Mouse (Mus musculus): ENCODE data around the gene Olfr718-ps1.
A peak's percentile ranks its signal among the peaks of the same experiment; 100 is the strongest.
"Not testable (repeated sequence)": the region's sequence is repeated elsewhere in the genome, so short reads cannot be mapped to it uniquely, and the experiment has no call there.

Olfr718-ps1 gene

DNA sequence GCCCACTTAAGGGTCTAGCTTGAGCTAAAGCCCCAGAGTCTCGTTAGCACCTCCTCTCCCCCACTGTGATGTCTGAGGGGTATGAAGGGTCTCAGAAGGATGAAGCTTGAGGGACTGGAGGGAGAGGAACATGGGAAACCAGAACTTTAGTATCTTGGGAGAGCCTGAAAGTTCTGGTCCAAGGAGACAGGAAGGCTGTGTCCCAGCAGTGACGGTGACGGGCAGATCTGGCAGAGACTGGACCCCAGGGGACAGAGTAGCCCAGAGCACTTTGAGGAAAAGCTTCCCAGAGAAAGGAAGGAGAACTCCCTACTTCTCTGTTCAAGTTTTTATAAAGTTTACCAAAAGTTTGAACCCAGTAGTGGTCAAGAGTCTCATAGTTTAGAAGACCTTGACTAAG, at the start of gene Olfr718-ps1:
Gene Olfr718-ps1 (minus strand): TSS at position 101 of the 400 bp plus-strand sequence.
- no peak for DNase-seq (ENCODE audit: low spot score)

- DNase-seq (ENCODE audit: low spot score) = no peak
Measured at GRCm38 (mm10) chr5:143196506-143196905, 49.1 kb upstream of the Olfr718-ps1 start.

GRCm38 (mm10) chr5:143195166-143195565, 47.8 kb upstream of the Olfr718-ps1 start:
- no peak for DNase-seq (ENCODE audit: low spot score)

DNA sequence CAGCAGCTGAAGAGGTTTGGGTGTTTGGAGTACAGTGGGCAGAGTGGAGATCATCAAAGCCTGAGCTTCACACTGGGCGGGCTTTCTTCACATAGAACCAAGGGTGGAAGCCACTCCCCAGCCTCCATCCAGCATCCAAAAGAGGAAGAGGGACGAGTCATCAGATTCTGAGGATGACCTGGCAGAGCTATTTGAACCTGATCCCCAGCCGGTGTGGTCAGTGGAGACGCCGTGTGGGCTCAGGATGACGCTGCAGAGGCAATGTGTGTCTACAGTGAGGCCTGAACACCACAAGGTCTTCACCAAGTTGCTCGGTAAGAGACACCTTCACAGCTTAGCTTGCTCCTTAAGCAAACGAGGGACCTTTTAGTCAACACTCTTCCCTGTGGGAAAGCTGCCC, 47.4 kb upstream of the Olfr718-ps1 start:
- DNase-seq (ENCODE audit: low spot score) = not testable (repeated sequence)

DNA sequence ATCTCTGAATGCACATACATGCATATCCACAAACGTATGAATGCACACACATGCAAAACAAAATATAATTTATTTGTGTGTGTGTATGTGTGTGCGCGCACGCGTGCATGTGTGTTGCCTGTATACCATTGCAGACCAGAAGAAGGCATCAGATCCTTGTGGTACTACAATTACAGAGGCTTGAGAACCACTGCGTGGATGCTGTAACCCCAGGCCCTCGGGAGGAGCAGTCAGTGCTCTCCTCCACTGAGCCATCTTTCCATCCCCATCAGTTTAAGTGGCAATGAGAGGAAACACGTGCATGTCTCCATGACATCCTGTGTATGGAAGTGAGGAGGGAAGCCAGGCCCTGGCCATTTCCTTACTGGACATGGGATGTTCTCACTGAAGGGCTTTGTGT, 45.4 kb upstream of the Olfr718-ps1 start:
- no peak for DNase-seq (ENCODE audit: low spot score)

GRCm38 (mm10) chr5:143188014-143188413, 40.6 kb upstream of the Olfr718-ps1 start:
- DNase-seq (ENCODE audit: low spot score) = not testable (repeated sequence)

DNA sequence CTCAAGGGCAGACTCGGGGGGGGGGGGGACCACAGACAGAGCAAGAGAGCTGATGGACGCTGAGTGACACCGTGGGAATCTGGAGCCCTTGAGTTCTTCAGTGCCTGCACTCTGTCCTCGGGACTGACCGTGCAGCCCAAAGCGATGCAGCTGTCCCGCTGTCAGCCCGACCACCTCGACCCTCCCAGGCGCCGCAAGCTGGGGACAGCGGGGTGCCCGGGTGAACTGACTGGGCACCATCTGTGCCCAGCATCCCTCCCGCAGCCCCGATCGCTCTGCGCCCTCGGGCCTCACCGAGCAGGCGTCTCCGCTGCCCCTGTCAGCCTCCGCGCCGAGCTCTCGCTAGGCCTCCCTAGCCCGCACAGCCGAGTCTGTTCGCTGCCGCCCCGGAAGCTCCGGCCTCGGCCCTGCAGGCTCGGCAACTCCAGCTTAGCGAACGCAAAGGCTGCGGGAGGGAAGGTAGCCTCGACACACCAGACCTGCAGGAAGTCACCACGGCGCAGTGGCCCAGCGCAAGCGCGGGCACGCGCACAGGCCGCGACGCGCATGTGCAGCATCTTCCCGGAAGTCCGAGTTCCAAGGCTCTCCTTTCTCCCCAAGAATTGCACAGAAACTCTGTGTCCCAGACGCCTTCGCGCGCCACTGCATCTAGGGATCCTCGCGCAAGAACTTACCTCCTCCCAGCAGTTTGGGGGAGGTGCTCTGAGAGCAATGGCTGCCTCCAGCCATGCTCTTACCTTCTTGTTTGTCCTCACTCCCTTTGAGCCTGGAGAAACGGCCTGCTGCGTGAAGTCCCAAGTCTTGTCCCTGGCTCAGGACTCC, 33.1 kb upstream of the Olfr718-ps1 start, which contains the start of the genes Rbak and Spdye4b:
Gene Rbak (minus strand): TSS at position 521 of the 822 bp plus-strand sequence.
Gene Spdye4b (plus strand): TSS at position 763 of the 822 bp plus-strand sequence.
- DNase-seq (ENCODE audit: low spot score) = peak; percentile 90

DNA sequence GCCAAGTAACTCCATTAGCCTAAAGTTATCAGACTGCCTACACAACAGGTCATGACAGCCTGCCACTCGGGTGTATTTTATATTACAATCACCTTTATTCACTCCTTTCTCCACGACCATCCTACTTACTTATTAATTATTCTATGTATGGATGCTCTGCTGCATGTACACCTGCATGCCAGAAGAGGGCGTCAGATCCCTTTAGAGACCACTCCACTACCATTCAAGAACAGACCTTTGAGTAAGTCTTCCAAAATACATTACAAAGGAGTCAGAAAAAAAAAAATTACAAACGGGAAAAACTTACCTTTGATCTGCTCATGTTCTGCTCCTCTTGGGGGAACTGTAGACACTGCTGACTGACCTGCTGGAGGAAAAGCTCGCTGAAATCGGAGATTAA, 31.8 kb upstream of the Olfr718-ps1 start:
- DNase-seq (ENCODE audit: low spot score) = no peak

DNA sequence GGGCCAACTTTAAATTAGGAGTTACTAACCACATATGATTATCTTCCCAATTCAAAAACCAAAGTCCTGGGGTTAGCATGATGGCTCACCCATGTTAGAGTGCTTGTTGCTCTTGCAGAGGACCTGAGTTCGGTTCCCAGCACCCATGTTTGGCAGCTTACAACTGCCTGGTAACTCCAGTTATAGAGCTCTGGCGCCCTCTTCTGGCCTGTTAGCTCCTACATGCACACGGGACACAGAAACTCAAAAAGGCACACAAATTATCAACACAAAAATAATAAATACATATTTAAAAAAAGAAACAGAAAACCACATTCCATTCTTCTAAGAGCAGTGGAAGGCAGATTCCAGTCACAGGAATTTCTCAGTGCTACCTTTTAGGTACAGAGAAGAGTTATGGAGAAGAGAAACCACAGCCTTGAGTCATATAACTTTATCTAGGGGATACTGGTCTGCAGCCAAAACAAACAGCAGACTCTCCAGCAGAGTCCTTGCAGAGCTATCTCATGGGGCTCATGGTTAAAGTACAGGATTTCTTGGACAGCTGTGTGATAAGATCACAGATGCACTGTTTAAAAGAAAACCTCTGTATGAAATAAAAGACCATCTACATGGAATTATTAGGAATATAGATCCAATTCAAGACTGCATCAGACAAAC, 30.3 kb upstream of the Olfr718-ps1 start:
- DNase-seq (ENCODE audit: low spot score) = no peak

- DNase-seq (ENCODE audit: low spot score) = no peak
Measured at GRCm38 (mm10) chr5:143175970-143176369, 28.6 kb upstream of the Olfr718-ps1 start.

- DNase-seq (ENCODE audit: low spot score) = no peak
Measured at GRCm38 (mm10) chr5:143165508-143166070, 18.2 kb upstream of the Olfr718-ps1 start.

DNA sequence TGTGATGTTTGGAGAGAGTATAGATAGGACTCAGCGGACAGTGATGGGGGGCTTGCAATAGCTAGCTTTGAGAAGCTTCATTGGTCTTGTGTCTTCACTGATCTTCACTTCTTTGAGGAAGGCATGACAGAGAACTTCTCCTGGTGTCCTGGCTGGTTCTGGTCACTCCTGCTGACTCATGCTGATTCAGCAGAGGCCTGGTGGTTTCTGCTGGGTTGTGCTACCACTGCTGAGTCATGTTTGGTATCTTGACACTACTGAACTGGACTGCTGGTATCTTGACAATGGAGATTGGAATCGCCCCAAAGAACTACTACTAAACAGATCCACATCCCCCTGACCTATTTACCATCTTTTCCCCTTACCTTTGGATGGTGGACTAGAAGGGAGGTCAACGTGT, 8.2 kb upstream of the Olfr718-ps1 start:
- no peak for DNase-seq (ENCODE audit: low spot score)

- DNase-seq (ENCODE audit: low spot score) = no peak
Measured at GRCm38 (mm10) chr5:143153756-143154155, 6.4 kb upstream of the Olfr718-ps1 start.

- no peak for DNase-seq (ENCODE audit: low spot score)
Measured at GRCm38 (mm10) chr5:143150044-143150443, 2.7 kb upstream of the Olfr718-ps1 start.

GRCm38 (mm10) chr5:143149536-143149935, 2.2 kb upstream of the Olfr718-ps1 start:
- DNase-seq (ENCODE audit: low spot score) = no peak

GRCm38 (mm10) chr5:143148661-143149060, 1.3 kb upstream of the Olfr718-ps1 start:
- DNase-seq (ENCODE audit: low spot score) = no peak

- no peak for DNase-seq (ENCODE audit: low spot score)
Measured at GRCm38 (mm10) chr5:143137580-143137979, 9.8 kb downstream of the Olfr718-ps1 start.

DNA sequence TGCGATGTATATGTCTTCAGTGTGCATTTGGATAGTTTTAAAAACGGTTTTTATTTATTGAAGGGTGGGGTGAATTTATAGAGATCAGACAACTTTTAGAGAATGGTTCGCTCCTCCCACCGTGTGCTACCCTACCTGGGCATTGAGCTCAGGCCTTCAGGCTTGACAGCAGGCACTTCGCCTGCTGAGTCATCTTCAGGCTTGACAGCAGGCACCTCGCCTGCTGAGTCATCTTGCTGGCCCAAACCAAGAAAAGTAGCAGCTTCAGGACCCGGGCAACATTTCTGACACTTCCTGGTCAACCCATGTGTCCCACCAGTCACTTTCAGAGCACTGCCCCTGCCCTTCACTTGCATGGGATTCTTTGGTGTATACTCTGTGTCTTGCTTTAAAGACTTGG, 12.3 kb downstream of the Olfr718-ps1 start:
- no peak for DNase-seq (ENCODE audit: low spot score)

DNA sequence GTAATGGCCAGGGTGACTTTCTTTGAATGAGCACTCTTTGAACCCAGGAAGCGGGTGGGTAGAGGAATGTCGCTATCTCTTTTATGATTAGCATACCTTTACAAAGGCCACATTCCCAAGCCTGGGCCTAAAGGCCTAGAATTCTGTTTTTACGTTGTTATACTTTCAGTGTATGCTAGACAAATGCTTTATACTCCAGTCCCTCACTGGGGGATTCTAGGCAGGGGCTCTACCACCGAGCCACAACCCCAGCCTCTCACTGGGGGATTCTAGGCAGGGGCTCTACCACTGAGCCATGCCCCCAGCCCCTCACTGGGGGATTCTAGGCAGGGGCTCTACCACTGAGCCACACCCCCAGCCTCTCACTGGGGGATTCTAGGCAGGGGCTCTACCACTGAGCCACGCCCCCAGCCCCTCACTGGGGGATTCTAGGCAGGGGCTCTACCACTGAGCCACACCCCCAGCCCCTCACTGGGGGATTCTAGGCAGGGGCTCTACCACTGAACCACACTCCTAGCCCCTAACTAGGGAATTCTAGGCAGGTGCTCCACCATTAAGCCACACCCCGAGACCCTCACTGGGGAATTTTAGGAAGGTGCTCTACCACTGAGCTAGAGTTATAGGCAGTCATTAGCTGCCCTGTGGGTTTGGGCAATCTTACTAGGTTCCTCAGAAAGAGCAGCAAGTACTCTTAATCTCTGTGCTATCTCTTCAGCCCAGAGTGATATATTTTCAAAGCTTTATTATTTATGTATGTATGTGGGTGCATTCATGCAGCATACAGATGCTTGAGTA, 13.0 kb downstream of the Olfr718-ps1 start:
- not testable (repeated sequence) for DNase-seq (ENCODE audit: low spot score)

DNA sequence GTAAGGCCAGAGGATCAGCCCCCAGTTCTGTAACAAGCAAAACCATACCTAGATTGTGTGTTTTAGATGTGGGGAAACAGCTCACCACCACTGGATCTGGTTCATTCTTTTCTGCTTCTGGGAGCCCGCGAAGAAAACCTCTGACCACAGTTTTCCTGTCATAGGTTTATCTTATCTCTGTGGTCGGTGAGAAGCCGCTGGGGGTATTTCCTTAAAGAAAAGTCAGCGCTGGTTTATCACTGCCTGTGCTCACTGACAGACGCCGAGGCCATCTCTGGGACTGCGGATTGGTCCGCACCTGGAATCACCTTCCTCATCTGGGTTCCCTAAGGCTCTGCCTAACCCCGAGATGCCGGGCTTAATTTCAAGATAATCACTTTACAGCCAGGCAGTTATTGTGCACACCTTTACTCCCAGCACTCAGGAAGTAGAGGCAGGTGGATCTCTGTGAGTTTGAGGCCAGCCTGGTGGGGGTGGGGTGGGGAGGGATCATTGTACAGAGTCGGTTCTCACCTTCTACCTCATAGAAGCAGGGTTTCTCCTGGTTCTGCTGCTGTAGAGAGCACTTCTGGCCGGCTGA, 14.4 kb downstream of the Olfr718-ps1 start:
- DNase-seq (ENCODE audit: low spot score) = no peak

- no peak for DNase-seq (ENCODE audit: low spot score)
Measured at GRCm38 (mm10) chr5:143130342-143130741, 17.0 kb downstream of the Olfr718-ps1 start.

DNA sequence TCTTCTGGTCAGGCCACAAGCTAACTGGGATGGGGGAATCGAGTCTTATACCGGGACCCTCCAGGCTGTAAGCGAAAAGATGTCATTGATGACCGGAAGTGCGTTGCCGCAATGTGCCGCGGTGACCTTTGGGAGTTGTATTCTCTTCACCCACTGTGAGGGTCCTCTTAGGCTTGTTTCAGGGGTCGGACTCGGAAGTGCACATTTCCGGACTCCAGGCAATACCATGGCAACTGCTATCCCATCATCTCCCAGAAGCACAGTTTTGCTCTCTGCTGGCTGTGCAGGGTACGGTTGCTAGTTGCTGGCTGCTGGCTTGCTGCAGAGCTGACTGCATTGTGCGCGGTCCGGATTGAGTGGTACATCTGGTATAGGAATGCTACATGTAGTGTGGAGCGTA, 18.3 kb downstream of the Olfr718-ps1 start:
- no peak for DNase-seq (ENCODE audit: low spot score)
